Mouse (Mus musculus) MEL (cell line): ENCODE data around the gene Klhdc3. TPM values are rescaled to one million over a fixed set of nuclear protein-coding genes. Genes with fewer than 3 reads are reported as not detected.

ENCODE experiments used
- DNase-seq: peaks from one replicate; pipeline ENCODE4 v3.0.0; 2011; ENCODE audit warnings: low read depth, low spot score
- H3K27ac ChIP-seq: 2 replicates; pipeline ENCODE4 v1.5.1; 2012; ENCODE audit warnings: low read depth, mild to moderate bottlenecking, control low read depth, low read length, moderate library complexity; ENCODE audit not compliant: control insufficient read depth
- H3K27me3 ChIP-seq, 2 experiments: fragments of 150-350 bp in 1 of 2; sonication (generic) in 1 of 2; 2 replicates each; pipeline ENCODE4 v1.6.1; 2012; ENCODE audit warnings: low read length in 2 of 2, mild to moderate bottlenecking in 2 of 2, improper control_type of control experiment in 1 of 2, moderate library complexity in 1 of 2; ENCODE audit not compliant: insufficient read depth in 2 of 2, control insufficient read depth in 1 of 2
- H3K36me3 ChIP-seq, 2 experiments: 2 replicates each; pipeline ENCODE4 v1.6.1; 2012 to 2014; ENCODE audit warnings: low read length in 2 of 2, improper control_type of control experiment in 1 of 2, inconsistent platforms in 1 of 2, mild to moderate bottlenecking in 1 of 2; ENCODE audit not compliant: insufficient read depth in 2 of 2, control insufficient read depth in 1 of 2
- H3K4me1 ChIP-seq, 2 experiments: fragments of 150-350 bp in 1 of 2; sonication (generic) in 1 of 2; 2 replicates each; pipeline ENCODE4 v1.6.1; 2012; ENCODE audit warnings: low read length in 2 of 2, improper control_type of control experiment in 1 of 2, mild to moderate bottlenecking in 1 of 2; ENCODE audit not compliant: insufficient read depth in 2 of 2, control insufficient read depth in 1 of 2
- H3K4me3 ChIP-seq, 2 experiments: fragments of 150-350 bp in 1 of 2; sonication (generic) in 1 of 2; 2 replicates each; pipeline ENCODE4 v1.5.1; 2012; ENCODE audit warnings: low read depth in 2 of 2, low read length in 2 of 2, mild to moderate bottlenecking in 2 of 2, moderate library complexity in 2 of 2, control low read depth in 1 of 2, improper control_type of control experiment in 1 of 2; ENCODE audit not compliant: control insufficient read depth in 1 of 2, insufficient read depth in 1 of 2
- H3K79me2 ChIP-seq: 2 replicates; pipeline ENCODE4 v1.6.1; 2012; ENCODE audit warnings: mild to moderate bottlenecking, low read length, moderate library complexity; ENCODE audit not compliant: control insufficient read depth, poor library complexity, insufficient read depth
- H3K9ac ChIP-seq: 2 replicates; pipeline ENCODE4 v1.6.1; 2012; ENCODE audit warnings: low read depth, mild to moderate bottlenecking, control low read depth, low read length, moderate library complexity; ENCODE audit not compliant: control insufficient read depth, poor library complexity, severe bottlenecking
- H3K9me3 ChIP-seq: fragments of 150-350 bp; sonication (generic); replicated peaks from 2 replicates; pipeline ENCODE4 v1.6.1; 2012; ENCODE audit warnings: mild to moderate bottlenecking, low read length, improper control_type of control experiment, moderate library complexity; ENCODE audit not compliant: insufficient read depth
- BHLHE40 ChIP-seq: IDR thresholded peaks from 2 replicates; pipeline ENCODE4 v1.6.1; 2012; ENCODE audit warnings: low read depth, mild to moderate bottlenecking, inconsistent platforms, low read length, improper control_type of control experiment, borderline replicate concordance
- CHD1 ChIP-seq: IDR thresholded peaks from 2 replicates; pipeline ENCODE4 v1.6.1; 2012; ENCODE audit warnings: low read depth, mild to moderate bottlenecking, inconsistent platforms, low read length, improper control_type of control experiment
- CTCF ChIP-seq, 3 experiments: IDR thresholded peaks in 2 of 3; conservative IDR thresholded peaks in 1 of 3; 2 replicates each; pipeline ENCODE4 v1.5.1; 2011 to 2012; ENCODE audit warnings: low read length in 3 of 3, low read depth in 2 of 3, mild to moderate bottlenecking in 2 of 3, improper control_type of control experiment in 1 of 3, inconsistent platforms in 1 of 3, mixed read lengths in 1 of 3, moderate library complexity in 1 of 3; ENCODE audit not compliant: control insufficient read depth in 1 of 3, insufficient read depth in 1 of 3, poor library complexity in 1 of 3, severe bottlenecking in 1 of 3
- HCFC1 ChIP-seq: IDR thresholded peaks from 2 replicates; pipeline ENCODE4 v1.6.1; 2012; ENCODE audit warnings: low read depth, mild to moderate bottlenecking, inconsistent platforms, low read length, improper control_type of control experiment, moderate library complexity
- JUND ChIP-seq: IDR thresholded peaks from 2 replicates; pipeline ENCODE4 v1.6.1; 2011; ENCODE audit warnings: low read depth, mild to moderate bottlenecking, improper control_type of control experiment, low read length
- MAZ ChIP-seq: IDR thresholded peaks from 2 replicates; pipeline ENCODE4 v1.6.1; 2012; ENCODE audit warnings: low read depth, mild to moderate bottlenecking, inconsistent platforms, low read length, improper control_type of control experiment
- MEF2A ChIP-seq: IDR thresholded peaks from 2 replicates; pipeline ENCODE4 v1.6.1; 2014; ENCODE audit warnings: low read depth, mild to moderate bottlenecking, inconsistent platforms, low read length, improper control_type of control experiment; ENCODE audit not compliant: poor library complexity, insufficient replicate concordance, severe bottlenecking; ENCODE audit errors: extremely low read depth
- MXI1 ChIP-seq: IDR thresholded peaks from 2 replicates; pipeline ENCODE4 v1.6.1; 2011; ENCODE audit warnings: mild to moderate bottlenecking, low read depth, low read length, improper control_type of control experiment
- MYC ChIP-seq: IDR thresholded peaks from 2 replicates; pipeline ENCODE4 v1.6.1; 2011; ENCODE audit warnings: low read depth, mild to moderate bottlenecking, low read length, improper control_type of control experiment, moderate library complexity
- NELFE ChIP-seq: IDR thresholded peaks from 2 replicates; pipeline ENCODE4 v1.6.1; 2011; ENCODE audit warnings: low read depth, low read length, improper control_type of control experiment
- NRF1 ChIP-seq: IDR thresholded peaks from 2 replicates; pipeline ENCODE4 v1.6.1; 2014; ENCODE audit warnings: low read depth, mild to moderate bottlenecking, inconsistent platforms, low read length, improper control_type of control experiment, moderate library complexity; ENCODE audit not compliant: poor library complexity, insufficient read depth, severe bottlenecking
- POLR2A ChIP-seq, 2 experiments: IDR thresholded peaks; 2 replicates each; pipeline ENCODE4 v1.6.1; 2011 to 2012; ENCODE audit warnings: low read length in 2 of 2, mild to moderate bottlenecking in 2 of 2, control low read depth in 1 of 2, improper control_type of control experiment in 1 of 2, low read depth in 1 of 2, moderate library complexity in 1 of 2; ENCODE audit not compliant: control insufficient read depth in 1 of 2, insufficient read depth in 1 of 2, poor library complexity in 1 of 2
- POLR2AphosphoS2 ChIP-seq: IDR thresholded peaks from 2 replicates; pipeline ENCODE4 v1.6.1; 2011; ENCODE audit warnings: low read length, improper control_type of control experiment
- RAD21 ChIP-seq: IDR thresholded peaks from 2 replicates; pipeline ENCODE4 v1.6.1; 2011; ENCODE audit warnings: mild to moderate bottlenecking, low read depth, low read length, improper control_type of control experiment
- RCOR1 ChIP-seq: IDR thresholded peaks from 2 replicates; pipeline ENCODE4 v1.6.1; 2012; ENCODE audit warnings: low read depth, mild to moderate bottlenecking, inconsistent platforms, low read length, improper control_type of control experiment
- SMC3 ChIP-seq: IDR thresholded peaks from 2 replicates; pipeline ENCODE4 v1.6.1; 2011; ENCODE audit warnings: low read depth, low read length, improper control_type of control experiment
- TAL1 ChIP-seq: IDR thresholded peaks from 2 replicates; pipeline ENCODE4 v1.6.1; 2012; ENCODE audit warnings: mild to moderate bottlenecking, inconsistent platforms, low read length, moderate library complexity, mixed read lengths
- TBP ChIP-seq: IDR thresholded peaks from 2 replicates; pipeline ENCODE4 v1.8.0; 2011; ENCODE audit warnings: low read depth, low read length, improper control_type of control experiment
- UBTF ChIP-seq: IDR thresholded peaks from 2 replicates; pipeline ENCODE4 v1.6.1; 2012; ENCODE audit warnings: low read depth, mild to moderate bottlenecking, inconsistent platforms, low read length, improper control_type of control experiment, moderate library complexity, borderline replicate concordance; ENCODE audit not compliant: insufficient read depth
- USF1 ChIP-seq: IDR thresholded peaks from 2 replicates; pipeline ENCODE4 v1.6.1; 2014; ENCODE audit warnings: low read depth, mild to moderate bottlenecking, inconsistent platforms, low read length, improper control_type of control experiment, moderate library complexity
- ZC3H11A ChIP-seq: IDR thresholded peaks from 2 replicates; pipeline ENCODE4 v1.6.1; 2012; ENCODE audit warnings: low read depth, mild to moderate bottlenecking, inconsistent platforms, low read length, improper control_type of control experiment
- ZKSCAN1 ChIP-seq: IDR thresholded peaks from 2 replicates; pipeline ENCODE4 v1.6.1; 2012; ENCODE audit warnings: low read depth, mild to moderate bottlenecking, inconsistent platforms, low read length, improper control_type of control experiment, moderate library complexity
- ZNF384 ChIP-seq: IDR thresholded peaks from 2 replicates; pipeline ENCODE4 v1.6.1; 2012; ENCODE audit warnings: low read depth, mild to moderate bottlenecking, inconsistent platforms, low read length, improper control_type of control experiment
- polyA plus RNA-seq, 2 experiments: library from polyadenylated mRNA; stranded (reverse) in 1 of 2; unstranded in 1 of 2; fragments of >175 nt in 1 of 2; fragments of >200 nt in 1 of 2; gene quantifications; 2 replicates each; pipeline versions ENCODE4 v1.2.1 to v1.2.4; 2012; ENCODE audit warnings: low replicate concordance in 2 of 2, low read depth in 1 of 2; ENCODE audit not compliant: insufficient read length in 2 of 2, insufficient read depth in 1 of 2, missing spikeins in 1 of 2
- total RNA-seq: library from RNA; depleted of rRNA; stranded (reverse); fragments of 300-350 nt; gene quantifications from 2 replicates; pipeline ENCODE4 v1.2.3, GENCODE M21; 2012

Klhdc3 gene
- total and polyA plus RNA-seq, 3 experiments = 95.0 to 203 TPM; not detected in 1

DNA sequence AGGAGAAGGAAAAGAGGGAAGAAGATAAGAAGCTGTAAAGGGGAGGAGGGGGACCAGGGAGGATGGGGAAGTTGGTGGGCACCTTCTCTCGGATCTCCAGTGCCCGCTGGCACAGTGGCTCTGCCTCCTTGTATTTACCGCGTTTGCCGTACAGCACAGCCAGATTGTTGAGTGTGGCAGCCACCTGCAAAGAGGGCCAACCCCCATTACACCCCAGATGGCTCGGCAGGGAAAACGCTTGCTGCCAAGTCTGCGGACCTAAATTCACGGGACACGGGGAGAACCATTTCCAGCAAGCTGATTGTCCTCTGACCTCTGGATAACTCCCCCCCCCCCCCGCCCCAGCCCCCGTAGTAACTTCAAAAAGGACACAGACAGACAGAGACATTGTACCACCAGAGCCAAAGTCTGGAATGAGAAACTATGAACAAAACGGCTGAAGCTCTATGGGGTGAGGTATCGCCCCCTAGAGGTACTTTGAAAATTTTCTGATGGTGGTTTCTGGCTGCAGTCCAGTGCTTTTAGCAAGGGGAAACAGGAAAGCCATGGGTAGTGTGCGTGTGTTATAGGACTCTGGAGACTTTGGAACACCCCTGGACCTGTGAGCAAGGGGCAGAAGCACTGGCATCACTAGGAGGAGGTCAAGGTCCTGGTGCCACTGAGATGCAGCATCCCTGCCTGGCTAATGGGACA is 43.7 kb downstream of the Klhdc3 start (continued):
- TF ChIP-seq SMC3 (peak; percentile 61), CTCF (IDR thresholded peaks at IDR 0.05 in 2 of 3, conservative IDR thresholded peaks at IDR 0.05 in 1 of 3; ENCODE audit: control insufficient read depth in 1 of 3, insufficient read depth in 1 of 3, low read depth in 2 of 3, low read length in 3 of 3, poor library complexity in 1 of 3, severe bottlenecking in 1 of 3) (peak; percentile 43 to 83 (median 56)), MAZ (0 out of 2 replicates have a peak, but pooled peaks have one; percentile 33)
- TF ChIP-seq, all 39 proteins: peak for 11

DNA sequence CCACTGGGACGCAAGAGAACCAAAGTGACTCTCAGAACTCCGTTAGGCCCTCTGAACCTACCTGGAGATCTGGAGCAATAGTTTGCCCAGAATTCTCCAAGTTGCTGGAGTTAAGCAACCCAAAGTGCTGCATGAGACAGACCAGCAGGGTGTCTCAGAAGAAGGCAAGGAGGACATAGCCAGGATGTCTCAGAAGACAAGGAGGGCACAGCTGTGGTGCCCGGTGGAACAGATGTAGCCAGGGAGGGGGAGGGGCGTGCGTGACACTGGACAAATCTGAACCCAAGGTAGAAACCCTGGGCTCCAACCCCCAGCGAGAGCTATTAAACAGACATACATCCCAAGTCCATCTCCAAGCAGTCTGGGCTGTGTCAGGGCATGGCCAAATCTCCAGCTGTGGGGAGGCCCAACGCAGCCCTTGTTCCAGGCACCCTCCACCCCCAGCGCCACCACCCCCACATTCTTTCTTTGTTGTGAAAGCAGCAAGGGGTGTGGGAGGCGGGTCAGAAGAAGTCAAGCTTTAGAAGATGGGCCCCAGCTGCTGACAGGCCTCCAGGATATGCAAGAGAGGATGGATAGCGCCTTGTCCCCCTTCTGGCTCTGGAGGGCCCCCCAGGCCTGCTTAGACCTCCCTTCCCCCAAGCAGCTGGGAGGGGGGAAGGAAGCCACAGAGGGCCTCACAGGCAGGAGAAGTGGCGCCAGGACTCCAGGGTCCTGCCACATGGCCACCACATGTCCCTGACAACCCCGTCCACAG is 50.9 kb downstream of the Klhdc3 start:
- H3K27me3 ChIP-seq = no peaks in the 10 kb centered on the region
- DNase-seq = no peak
- no peaks in the 10 kb centered on the region for H3K79me2 ChIP-seq
- H3K36me3 ChIP-seq = no peaks in the 10 kb centered on the region
- H3K27ac ChIP-seq = no peak overlapping the region
- H3K9ac ChIP-seq = no peak overlapping the region
- H3K4me1 ChIP-seq = no peaks in the 10 kb centered on the region
- no peaks in the 10 kb centered on the region for H3K9me3 ChIP-seq
- H3K4me3 ChIP-seq = no peak overlapping the region
- TF ChIP-seq RAD21 (no peak), SMC3 (no peak), NRF1 (no peak)
- TF ChIP-seq, all 39 proteins: peak for 0

GRCm38 (mm10) chr17:46628791-46629684 is 51.7 kb downstream of the Klhdc3 start, which contains the start of gene Ptk7:
TSS of gene Ptk7 (minus strand) at chr17:46629504.
- no peaks in the 10 kb centered on the region for H3K36me3 ChIP-seq
- no peak for DNase-seq
- H3K27me3 ChIP-seq = no peaks in the 10 kb centered on the region
- TF ChIP-seq BHLHE40 (no peak), SMC3 (no peak), TBP (no peak), POLR2AphosphoS2 (no peak), MEF2A (no peak), JUND (no peak), UBTF (no peak), ZNF384 (no peak), TAL1 (no peak), ZC3H11A (no peak), RAD21 (no peak), USF1 (no peak), POLR2A (IDR thresholded peaks at IDR 0.05; ENCODE audit: control insufficient read depth in 1 of 2, insufficient read depth in 1 of 2, low read depth in 1 of 2, low read length in 2 of 2, poor library complexity in 1 of 2) (no peak), HCFC1 (no peak), MYC (no peak), NELFE (no peak), RCOR1 (no peak), CHD1 (no peak), ZKSCAN1 (no peak), MXI1 (no peak)
- no peak within 1 kb of the TSS for H3K9ac ChIP-seq
- H3K27ac ChIP-seq = no peak within 1 kb of the TSS
- no peaks in the 10 kb centered on the region for H3K4me1 ChIP-seq
- no peak within 1 kb of the TSS for H3K4me3 ChIP-seq
- no peaks in the 10 kb centered on the region for H3K79me2 ChIP-seq
- no peaks in the 10 kb centered on the region for H3K9me3 ChIP-seq
